Mouse (Mus musculus) erythroblast, embryonic 14.5 days (primary cell): Measurements from ENCODE around the gene Creb3l4. TPM values are rescaled to one million over a fixed set of nuclear protein-coding genes. Genes with fewer than 3 reads are reported as not detected.
"Not testable (repeated sequence)": the region's sequence is repeated elsewhere in the genome, so short reads cannot be mapped to it uniquely, and the experiment has no call there.

ENCODE experiments used
- H3K27me3 ChIP-seq: 2 replicates; pipeline ENCODE4 v1.6.1; 2012; ENCODE audit warnings: inconsistent platforms; ENCODE audit not compliant: control insufficient read depth
- H3K36me3 ChIP-seq: 2 replicates; pipeline ENCODE4 v1.6.1; 2012; ENCODE audit warnings: mild to moderate bottlenecking, inconsistent platforms; ENCODE audit not compliant: control insufficient read depth
- H3K4me1 ChIP-seq: 2 replicates; pipeline ENCODE4 v1.6.1; 2012; ENCODE audit warnings: inconsistent platforms; ENCODE audit not compliant: control insufficient read depth
- H3K4me3 ChIP-seq: replicated peaks from 2 replicates; pipeline ENCODE3; 2012; ENCODE audit warnings: moderate library complexity, mild to moderate bottlenecking, inconsistent platforms
- H3K9me3 ChIP-seq: 2 replicates; pipeline ENCODE4 v1.6.1; 2012; ENCODE audit warnings: low read length, inconsistent platforms, mixed read lengths; ENCODE audit not compliant: control insufficient read depth
- GATA1 ChIP-seq: IDR thresholded peaks from 2 replicates; pipeline ENCODE4 v1.6.1; 2012; ENCODE audit warnings: low read length, inconsistent platforms, mixed read lengths
- TAL1 ChIP-seq: IDR thresholded peaks from 3 replicates; pipeline ENCODE4 v1.6.1; 2012; ENCODE audit warnings: low read length, inconsistent platforms, mixed read lengths
- polyA plus RNA-seq: library from polyadenylated mRNA; stranded (reverse); fragments of >175 nt; gene quantifications from 2 replicates; pipeline ENCODE4 v1.2.3, GENCODE M21; 2012

The Creb3l4 gene
- not detected in 2 replicates for polyA plus RNA-seq

DNA sequence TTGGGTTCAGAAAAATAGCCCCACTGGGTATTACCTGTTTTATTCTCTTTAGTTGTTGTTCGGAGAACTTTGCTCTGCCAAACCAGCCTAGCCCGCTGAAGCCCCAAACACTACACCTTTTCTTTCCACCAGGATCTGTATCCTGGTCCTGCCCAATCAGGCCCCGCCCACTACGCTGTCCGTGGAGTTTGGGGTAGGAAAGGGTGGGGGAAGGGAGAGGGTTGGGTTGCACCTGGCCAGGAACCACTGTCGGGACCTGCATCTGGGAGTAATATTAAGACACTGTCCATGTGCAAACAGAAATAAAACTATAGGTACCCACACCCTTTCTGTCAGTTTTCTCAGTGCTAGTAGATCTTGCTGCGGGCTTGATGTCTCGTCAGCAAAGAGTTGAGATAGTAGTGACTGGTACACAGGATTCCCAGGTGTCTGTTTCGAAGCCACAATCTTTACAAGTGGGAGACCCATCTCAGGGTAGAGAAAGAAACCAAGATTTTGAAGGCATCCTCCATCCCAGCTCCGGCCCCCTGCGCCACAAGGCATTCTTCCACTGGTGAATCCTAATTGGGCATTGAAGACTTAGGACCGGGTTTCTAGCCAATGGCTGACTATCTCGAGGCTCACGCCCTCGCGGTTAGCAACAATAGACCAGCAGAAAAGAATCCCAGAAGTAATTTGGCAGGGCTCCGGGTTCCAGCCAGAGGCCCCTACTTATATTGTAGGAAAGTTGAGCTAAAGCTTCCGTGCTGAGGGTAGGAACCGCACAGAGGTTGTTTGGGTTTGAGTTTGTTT lies at the start of gene Creb3l4:
Gene Creb3l4 (minus strand): TSS at position 529 of the 792 bp plus-strand sequence.
- Histone ChIP-seq H3K9me3 (no peaks in the 10 kb centered on the region), H3K4me3 (peak within 1 kb of the TSS; percentile 40), H3K4me1 (peaks cover 35% of the 10 kb centered on the region), H3K36me3 (no peaks in the 10 kb centered on the region), H3K27me3 (no peaks in the 10 kb centered on the region)
- no peak for TF ChIP-seq GATA1
- TF ChIP-seq TAL1 = no peak

DNA sequence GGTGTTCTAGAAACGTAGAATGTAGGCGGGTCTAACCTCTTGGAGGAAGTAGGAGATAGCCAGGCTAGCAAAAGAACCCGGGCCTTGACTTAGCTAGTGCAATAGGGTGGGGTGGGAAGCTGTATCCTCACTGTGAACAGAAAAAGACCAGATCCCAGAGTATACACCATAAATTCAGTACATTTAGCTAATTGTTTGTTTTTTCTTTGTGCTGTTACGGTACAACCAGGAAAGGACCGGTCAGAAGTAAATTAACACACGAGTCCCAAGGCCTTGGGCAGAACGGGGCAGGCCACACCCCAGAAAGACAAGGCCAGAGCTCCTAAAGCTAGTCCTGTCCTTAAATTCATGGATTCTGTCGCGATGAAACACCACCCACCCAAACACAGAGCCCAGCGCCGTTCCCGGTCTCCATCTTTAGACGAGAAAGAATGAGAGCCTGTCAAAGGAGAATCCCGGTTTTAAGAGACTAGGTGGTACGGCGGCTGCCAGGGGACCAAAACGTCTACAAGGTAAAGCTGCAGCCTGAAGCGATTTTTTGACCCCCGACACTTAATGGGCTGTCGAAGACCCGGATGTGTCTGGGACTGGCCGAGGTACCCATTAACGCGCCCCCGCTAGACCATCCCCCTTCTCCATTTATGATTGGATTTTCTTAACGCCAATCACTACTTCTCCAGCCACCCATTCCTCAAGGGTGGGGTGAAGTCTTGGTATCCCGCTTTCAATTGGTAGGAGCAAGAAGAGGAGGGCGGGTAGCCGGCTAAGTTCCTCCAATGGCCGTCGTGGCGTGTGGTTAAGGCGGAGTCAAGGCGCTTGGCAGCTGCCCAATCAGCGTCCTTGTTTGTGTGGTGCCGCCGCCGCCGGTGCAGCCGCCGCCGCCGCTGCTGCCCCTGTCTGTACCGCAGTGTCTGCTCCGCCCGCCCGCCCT lies 49.3 kb upstream of the Creb3l4 start, which contains the start of gene Gatad2b:
Gene Gatad2b (plus strand): TSS at position 834 of the 931 bp plus-strand sequence.
- Histone ChIP-seq H3K36me3 (peaks cover 22% of the 10 kb centered on the region), H3K27me3 (no peaks in the 10 kb centered on the region), H3K4me3 (peak within 1 kb of the TSS; percentile 92), H3K9me3 (no peaks in the 10 kb centered on the region), H3K4me1 (peaks cover 47% of the 10 kb centered on the region)
- TF ChIP-seq TAL1 (no peak), GATA1 (no peak)

DNA sequence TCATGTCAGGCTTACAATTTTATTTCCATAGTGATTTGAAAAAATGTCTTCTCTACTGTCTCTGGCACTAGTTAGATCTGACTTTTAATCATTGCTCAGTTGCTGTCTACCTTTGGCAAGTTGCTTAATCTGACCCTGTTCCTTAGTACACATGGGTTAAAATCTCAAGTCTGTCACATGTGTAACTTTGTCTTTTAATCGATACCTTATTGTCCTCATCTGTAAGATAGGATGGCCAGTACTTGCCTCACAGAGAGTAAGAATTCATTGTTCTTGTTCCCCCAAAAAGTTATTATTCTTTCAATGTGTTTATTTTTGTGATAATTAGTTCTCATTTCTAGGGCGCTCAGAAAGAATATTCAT lies 48.7 kb upstream of the Creb3l4 start:
- TF ChIP-seq GATA1 = no peak
- TF ChIP-seq TAL1 = no peak
- Histone ChIP-seq H3K9me3 (no peaks in the 10 kb centered on the region), H3K4me1 (peaks cover 43% of the 10 kb centered on the region), H3K36me3 (peaks cover 16% of the 10 kb centered on the region), H3K4me3 (peak overlapping the region; percentile 92), H3K27me3 (no peaks in the 10 kb centered on the region)

DNA sequence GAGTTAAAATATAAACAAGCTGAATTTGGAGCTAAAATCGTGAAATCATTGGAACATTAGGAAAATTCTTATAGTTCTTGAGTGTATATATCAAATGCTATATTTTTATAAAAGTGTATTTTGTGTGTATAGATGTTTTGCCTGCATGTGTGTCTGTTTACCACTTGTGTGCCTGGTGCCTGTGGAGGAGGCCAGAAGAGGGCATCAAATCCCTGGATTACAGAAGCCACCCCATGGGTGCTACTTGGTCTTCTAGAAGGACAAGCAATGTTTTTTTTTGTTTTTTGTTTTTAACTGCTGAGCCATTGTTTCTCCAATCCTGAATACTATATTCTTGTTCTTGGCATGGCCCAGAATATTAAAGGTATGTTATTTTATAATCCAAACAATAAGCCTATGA lies 47.3 kb upstream of the Creb3l4 start:
- H3K4me3 ChIP-seq = no peak overlapping the region
- H3K9me3 ChIP-seq = no peaks in the 10 kb centered on the region
- H3K27me3 ChIP-seq = no peaks in the 10 kb centered on the region
- peaks cover 6% of the 10 kb centered on the region for H3K36me3 ChIP-seq
- no peak for TF ChIP-seq GATA1
- peaks cover 31% of the 10 kb centered on the region for H3K4me1 ChIP-seq

- not testable (repeated sequence) for H3K4me3 ChIP-seq, H3K36me3 ChIP-seq, H3K9me3 ChIP-seq, H3K27me3 ChIP-seq
- peaks cover 20% of the 10 kb centered on the region for H3K4me1 ChIP-seq
Observed at GRCm38 (mm10) chr3:90289403-90289802, 46.1 kb upstream of the Creb3l4 start.

DNA sequence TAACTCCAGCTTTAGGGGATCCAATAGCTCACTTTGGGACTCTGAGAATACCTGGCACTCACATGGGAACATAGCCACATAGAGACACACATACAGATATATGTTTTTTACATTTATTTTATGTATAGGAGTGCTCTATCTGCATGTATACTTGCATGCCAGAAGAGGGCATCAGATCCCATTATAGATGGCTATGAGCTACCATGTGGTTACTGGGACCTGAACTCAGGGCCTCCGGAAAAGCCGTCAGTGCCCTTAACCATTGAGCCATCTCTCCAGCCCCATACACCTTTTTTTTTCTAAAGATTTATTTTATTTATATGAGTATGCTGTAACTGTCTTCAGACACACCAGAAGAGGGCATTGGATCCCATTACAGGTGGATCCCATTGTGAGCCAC lies 40.8 kb upstream of the Creb3l4 start:
- H3K4me1 ChIP-seq = no peaks in the 10 kb centered on the region
- H3K36me3 ChIP-seq = peaks cover 12% of the 10 kb centered on the region
- H3K9me3 ChIP-seq = no peaks in the 10 kb centered on the region
- H3K4me3 ChIP-seq = no peak overlapping the region
- H3K27me3 ChIP-seq = no peaks in the 10 kb centered on the region
- TF ChIP-seq GATA1 (no peak), TAL1 (no peak)

DNA sequence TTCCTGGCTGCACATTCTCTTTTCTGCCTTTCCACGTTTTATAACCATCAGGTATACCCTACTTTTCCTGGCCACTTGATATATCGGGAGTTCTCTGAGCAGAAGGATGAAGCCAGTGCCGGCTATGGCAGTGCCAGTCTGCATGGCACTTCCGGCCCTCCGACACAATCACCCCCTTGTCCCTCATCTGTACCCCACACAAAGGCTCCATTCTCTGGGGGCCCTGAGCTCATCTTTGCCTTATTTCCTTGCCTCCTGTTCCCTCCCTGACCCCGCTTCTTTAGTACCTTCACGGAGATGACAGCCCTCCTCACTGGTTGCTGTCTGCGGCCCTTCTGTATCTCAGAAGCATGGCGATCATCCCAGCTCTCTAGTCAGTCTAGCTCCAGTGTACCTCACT lies 37.4 kb upstream of the Creb3l4 start:
- no peak for TF ChIP-seq TAL1
- TF ChIP-seq GATA1 = no peak
- Histone ChIP-seq H3K9me3 (no peaks in the 10 kb centered on the region), H3K4me1 (peaks cover 2% of the 10 kb centered on the region; the same call in 1 of the 2 replicates), H3K27me3 (no peaks in the 10 kb centered on the region), H3K4me3 (no peak overlapping the region), H3K36me3 (peaks cover 38% of the 10 kb centered on the region)

- Histone ChIP-seq H3K36me3 (peaks cover 43% of the 10 kb centered on the region), H3K9me3 (no peaks in the 10 kb centered on the region), H3K27me3 (no peaks in the 10 kb centered on the region), H3K4me3 (no peak overlapping the region), H3K4me1 (peaks cover 2% of the 10 kb centered on the region; the same call in 1 of the 2 replicates)
- TF ChIP-seq TAL1 (no peak), GATA1 (no peak)
Observed at GRCm38 (mm10) chr3:90279743-90280142, 36.4 kb upstream of the Creb3l4 start.

DNA sequence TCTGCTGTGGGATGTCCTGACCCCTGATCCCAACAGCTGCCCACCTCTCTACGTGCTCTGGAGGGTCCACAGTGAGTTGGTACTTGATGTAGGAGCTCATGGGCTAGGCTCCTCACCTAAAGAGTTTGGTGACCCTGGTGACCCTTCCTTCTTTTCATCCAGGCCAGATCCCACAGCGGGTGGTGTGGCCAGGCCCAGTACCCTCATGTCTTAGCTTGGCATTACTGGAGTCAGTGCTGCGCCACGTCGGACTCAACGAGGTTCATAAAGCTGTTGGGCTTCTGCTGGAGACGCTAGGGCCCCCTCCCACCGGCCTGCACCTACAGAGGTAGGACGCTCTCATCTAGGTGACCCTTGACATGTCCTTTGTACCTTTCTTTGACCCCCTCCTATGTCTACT lies 35.9 kb upstream of the Creb3l4 start:
- H3K27me3 ChIP-seq = no peaks in the 10 kb centered on the region
- peaks cover 44% of the 10 kb centered on the region for H3K36me3 ChIP-seq
- no peak overlapping the region for H3K4me3 ChIP-seq

More for the DNA sequence above, 35.9 kb upstream of the Creb3l4 start:
- peaks cover 2% of the 10 kb centered on the region; the same call in 1 of the 2 replicates for H3K4me1 ChIP-seq
- no peaks in the 10 kb centered on the region for H3K9me3 ChIP-seq
- TF ChIP-seq GATA1 (no peak), TAL1 (no peak)
